Mouse (Mus musculus) hindbrain, embryonic 15.5 days (tissue): ENCODE data around the gene BC048403. TPM values are rescaled to one million over a fixed set of nuclear protein-coding genes. Genes with fewer than 3 reads are reported as not detected.

Experiments
- ATAC-seq: fragments of 200-750 bp; cut with Nextera tagmentation; 2 replicates; pipeline ENCODE4 v1.8.0; 2017; ENCODE audit warnings: low read depth, moderate number of reproducible peaks, moderate TSS enrichment; ENCODE audit not compliant: low FRiP score
- H3K27ac ChIP-seq: fragments of 300-500 bp; sonication (generic); replicated peaks from 2 replicates; pipeline ENCODE4 v1.5.1; 2015; ENCODE audit warnings: mild to moderate bottlenecking, inconsistent platforms
- H3K27me3 ChIP-seq: fragments of 300-500 bp; sonication (generic); 2 replicates; pipeline ENCODE4 v1.6.1; 2015; ENCODE audit warnings: control low read depth, inconsistent platforms
- H3K36me3 ChIP-seq: fragments of 300-500 bp; sonication (generic); 2 replicates; pipeline ENCODE4 v1.6.1; 2015; ENCODE audit warnings: control low read depth, inconsistent platforms
- H3K4me1 ChIP-seq: fragments of 300-500 bp; sonication (generic); replicated peaks from 2 replicates; pipeline ENCODE4 v1.6.1; 2015; ENCODE audit warnings: control low read depth, inconsistent platforms
- H3K4me2 ChIP-seq: fragments of 300-500 bp; sonication (generic); 2 replicates; pipeline ENCODE4 v1.6.1; 2015; ENCODE audit warnings: moderate library complexity, mild to moderate bottlenecking, inconsistent platforms
- H3K4me3 ChIP-seq: fragments of 300-500 bp; sonication (generic); 2 replicates; pipeline ENCODE4 v1.5.1; 2015; ENCODE audit warnings: mild to moderate bottlenecking, inconsistent platforms
- H3K9ac ChIP-seq: fragments of 300-500 bp; sonication (generic); 2 replicates; pipeline ENCODE4 v1.6.1; 2015; ENCODE audit warnings: inconsistent platforms
- H3K9me3 ChIP-seq: fragments of 300-500 bp; sonication (generic); 2 replicates; pipeline ENCODE4 v1.6.1; 2016; ENCODE audit warnings: control low read depth, inconsistent platforms
- WGBS: fragments of 180-500 bp; shearing (Covaris S2); methylation state at CpG from one replicate; pipeline ENCODE4 v1.1.7; 2015; 5-methylcytosine and 5-hydroxymethylcytosine counted together
- polyA plus RNA-seq: library from polyadenylated mRNA; unstranded; fragments of >200 nt; fragmentation: Nextera tagmentation; extraction: Ambion mirVana; gene quantifications from 2 replicates; pipeline ENCODE4 v1.2.1, GENCODE M21; 2015

Gene BC048403
- polyA plus RNA-seq = 2.3 and 2.5 TPM in 2 replicates

DNA sequence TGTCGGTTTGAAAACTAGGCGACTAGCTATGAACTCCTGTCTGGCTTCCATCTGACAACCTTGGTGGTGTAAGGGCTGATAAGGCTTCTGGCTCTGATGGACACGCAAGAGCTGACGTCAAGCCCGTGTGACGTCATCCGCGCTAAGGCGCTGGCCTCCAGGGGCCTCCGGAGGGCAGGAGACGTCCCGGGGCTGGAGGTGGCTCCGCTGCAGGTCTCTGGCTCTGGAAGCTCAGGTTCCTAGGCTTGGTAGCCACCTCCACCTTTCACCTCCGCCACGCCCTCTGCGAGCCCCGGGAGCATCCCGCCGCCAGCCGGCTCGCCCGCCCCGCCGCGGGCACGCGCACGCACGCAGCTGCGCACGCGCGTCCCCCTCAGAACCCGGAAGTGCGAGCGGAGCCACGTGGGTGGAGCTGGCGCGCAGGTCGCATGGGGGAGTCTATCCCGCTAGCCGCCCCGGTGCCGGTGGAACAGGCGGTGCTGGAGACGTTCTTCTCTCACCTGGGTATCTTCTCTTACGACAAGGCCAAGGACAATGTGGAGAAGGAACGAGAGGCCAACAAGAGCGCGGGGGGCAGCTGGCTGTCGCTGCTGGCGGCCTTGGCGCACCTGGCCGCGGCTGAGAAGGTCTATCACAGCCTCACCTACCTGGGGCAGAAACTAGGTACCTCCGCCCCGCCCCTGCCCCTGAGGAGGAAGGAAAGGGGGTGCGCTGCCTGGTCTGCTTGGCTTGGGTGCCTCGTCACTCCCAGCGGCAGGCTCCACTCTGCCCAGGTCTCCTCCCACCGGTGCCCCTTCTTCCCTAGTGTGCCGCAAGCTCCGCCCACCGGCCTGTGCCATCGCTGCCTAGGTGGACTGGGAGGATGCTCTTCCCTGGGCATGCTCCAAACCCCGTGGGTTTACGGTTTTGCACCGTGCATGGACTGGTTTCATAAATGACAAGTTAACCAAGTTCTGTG lies at the start of gene BC048403:
TSS of gene BC048403 (plus strand) at position 390 of the 958 bp plus-strand sequence.
- no peaks in the 10 kb centered on the region for H3K9me3 ChIP-seq
- WGBS = under 1% methylated on average over 58 of the region's 68 CpGs
- peak; percentile 92 for ATAC-seq
- no peaks in the 10 kb centered on the region for H3K36me3 ChIP-seq
- no peaks in the 10 kb centered on the region for H3K27me3 ChIP-seq
- peak within 1 kb of the TSS; percentile 82 for H3K4me3 ChIP-seq
- peak within 1 kb of the TSS; percentile 56 for H3K9ac ChIP-seq
- H3K4me1 ChIP-seq = peaks cover 8% of the 10 kb centered on the region
- peak within 1 kb of the TSS; percentile 95 for H3K4me2 ChIP-seq
- peak within 1 kb of the TSS; percentile 82 for H3K27ac ChIP-seq

DNA sequence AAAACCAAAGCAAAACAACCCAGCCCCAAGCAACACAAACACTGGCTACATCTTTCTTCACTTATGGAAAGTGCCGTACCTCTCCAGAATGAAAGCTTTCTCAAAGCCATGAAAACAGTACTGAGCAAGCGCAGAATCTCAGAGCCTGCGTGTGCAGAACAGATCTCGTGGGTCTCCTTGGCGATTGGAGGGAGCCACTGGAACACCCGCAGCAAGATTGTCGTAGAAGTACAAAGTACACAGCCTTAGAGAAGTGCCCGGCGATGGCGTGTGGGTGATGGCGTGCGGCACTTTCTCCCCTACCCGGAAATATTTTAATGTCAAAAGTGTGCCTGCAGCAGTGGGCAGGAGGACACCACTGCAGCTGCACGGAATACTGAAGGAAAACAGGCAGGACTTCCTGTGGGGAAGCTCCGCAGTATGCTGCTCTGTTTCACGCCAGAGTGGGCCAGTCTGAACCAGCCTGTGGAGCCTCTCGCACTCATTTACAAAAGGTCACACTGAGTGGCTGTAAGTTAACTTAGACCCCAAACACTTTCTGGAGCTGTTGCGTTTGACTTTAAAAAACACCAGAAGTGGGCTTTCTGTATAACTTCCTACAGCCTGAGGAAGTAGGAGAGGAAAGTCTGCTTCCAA lies 46.7 kb upstream of the BC048403 start:
- ATAC-seq = no peak
- Histone ChIP-seq H3K27ac (no peak overlapping the region), H3K4me2 (peak overlapping the region; percentile 35), H3K4me3 (no peak overlapping the region), H3K27me3 (no peaks in the 10 kb centered on the region), H3K36me3 (no peaks in the 10 kb centered on the region), H3K4me1 (no peaks in the 10 kb centered on the region), H3K9me3 (no peaks in the 10 kb centered on the region), H3K9ac (no peak overlapping the region)
- WGBS = 48% methylated on average over 18 of the region's 18 CpGs

DNA sequence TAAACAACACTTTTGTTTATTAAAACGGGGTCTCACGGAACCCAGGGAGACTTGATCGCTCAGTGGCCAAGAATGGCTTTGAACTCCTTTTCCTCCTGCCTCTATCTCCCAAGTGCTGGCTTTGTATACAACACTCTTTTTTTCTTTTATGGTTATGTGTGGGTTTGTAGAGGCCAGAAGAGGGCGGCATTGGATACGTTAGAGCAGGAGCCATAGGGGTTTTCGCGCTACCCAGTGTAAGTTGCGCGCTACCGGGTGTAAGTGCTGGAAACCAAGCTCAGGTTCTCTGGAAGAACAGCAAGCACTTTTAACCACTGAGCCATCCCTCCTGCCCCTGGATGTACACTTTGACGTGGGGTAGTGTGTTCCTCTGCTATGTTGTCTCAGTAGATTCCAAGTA lies 45.2 kb upstream of the BC048403 start:
- no peak overlapping the region for H3K27ac ChIP-seq
- no peaks in the 10 kb centered on the region for H3K36me3 ChIP-seq
- no peak for ATAC-seq
- H3K27me3 ChIP-seq = no peaks in the 10 kb centered on the region
- WGBS = 83% methylated on average over 11 of the region's 11 CpGs
- no peaks in the 10 kb centered on the region for H3K9me3 ChIP-seq
- H3K9ac ChIP-seq = no peak overlapping the region
- no peak overlapping the region for H3K4me2 ChIP-seq
- H3K4me1 ChIP-seq = no peaks in the 10 kb centered on the region
- no peak overlapping the region for H3K4me3 ChIP-seq

DNA sequence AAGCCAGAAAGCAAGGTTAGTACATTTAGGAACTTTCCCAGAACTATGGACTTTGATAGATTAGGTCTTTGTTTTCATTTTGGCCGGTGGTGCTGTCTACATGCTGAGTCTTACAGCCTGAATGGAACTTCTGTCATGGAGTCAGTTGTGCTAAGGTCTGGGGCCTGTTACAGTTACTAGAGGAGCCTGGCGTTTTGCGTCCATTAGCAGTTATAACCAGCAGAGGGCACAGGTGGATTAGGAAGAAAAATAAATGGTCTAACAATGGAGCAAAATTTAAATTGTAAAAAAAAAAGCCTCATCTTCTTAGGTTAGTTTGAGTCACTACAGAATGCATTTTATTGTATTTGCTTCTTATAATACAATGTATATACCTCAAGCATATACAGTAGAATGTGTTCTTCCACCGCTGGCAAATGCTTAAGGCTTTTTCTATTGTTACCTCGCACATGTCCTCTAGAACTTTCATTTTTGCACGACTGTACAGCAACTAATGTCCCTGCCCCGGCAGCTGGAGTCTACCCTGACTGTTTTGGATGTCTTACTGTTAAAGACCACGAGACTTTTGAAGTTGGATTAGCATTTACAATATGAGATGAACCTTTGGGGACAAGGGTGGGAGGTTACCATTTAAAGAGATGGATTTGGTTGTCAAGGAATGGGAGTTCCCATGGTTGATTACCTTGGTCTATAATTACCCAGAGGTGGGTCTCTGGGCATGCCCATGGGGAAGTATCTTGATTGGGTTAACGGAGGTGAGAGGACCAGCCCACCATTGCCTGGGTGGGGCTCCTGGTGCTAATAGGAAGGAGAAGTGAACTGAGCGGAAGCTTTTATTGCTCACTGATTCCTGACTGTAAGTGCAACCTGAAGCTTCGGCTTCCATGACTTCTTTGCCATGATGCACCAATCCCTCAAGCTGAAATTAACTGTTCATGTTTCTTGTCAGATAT lies 38.2 kb upstream of the BC048403 start:
- no peak overlapping the region for H3K27ac ChIP-seq
- H3K4me2 ChIP-seq = no peak overlapping the region
- no peak overlapping the region for H3K9ac ChIP-seq
- WGBS = 62% methylated on average over 11 of the region's 11 CpGs
- H3K4me3 ChIP-seq = no peak overlapping the region
- H3K36me3 ChIP-seq = no peaks in the 10 kb centered on the region
- no peaks in the 10 kb centered on the region for H3K4me1 ChIP-seq
- ATAC-seq = no peak
- H3K27me3 ChIP-seq = no peaks in the 10 kb centered on the region
- H3K9me3 ChIP-seq = no peaks in the 10 kb centered on the region

DNA sequence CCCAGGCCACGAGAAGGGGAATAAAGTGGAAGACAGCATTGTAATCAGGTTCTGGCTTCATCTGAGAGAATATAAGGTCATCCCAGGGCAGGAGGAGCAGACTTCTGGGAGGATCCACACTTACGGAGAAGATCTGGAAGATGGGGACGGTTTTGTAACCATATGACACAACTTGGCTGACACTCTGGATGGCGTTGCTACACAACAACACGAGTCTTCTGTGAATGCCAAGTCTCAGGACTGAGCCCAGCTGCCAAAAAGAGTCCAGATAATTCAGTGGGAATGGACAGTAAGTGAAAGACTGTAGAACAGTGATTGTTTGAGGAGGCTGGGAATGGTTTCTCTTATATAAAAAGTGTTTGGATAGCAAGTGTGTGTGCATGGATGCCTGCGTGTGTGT lies 36.1 kb upstream of the BC048403 start:
- no peak overlapping the region for H3K27ac ChIP-seq
- 74% methylated on average over 6 of the region's 6 CpGs for WGBS
- no peaks in the 10 kb centered on the region for H3K9me3 ChIP-seq
- no peak overlapping the region for H3K4me3 ChIP-seq
- ATAC-seq = no peak
- H3K9ac ChIP-seq = no peak overlapping the region
- H3K4me2 ChIP-seq = no peak overlapping the region
- H3K4me1 ChIP-seq = no peaks in the 10 kb centered on the region
- H3K36me3 ChIP-seq = no peaks in the 10 kb centered on the region
- H3K27me3 ChIP-seq = no peaks in the 10 kb centered on the region

DNA sequence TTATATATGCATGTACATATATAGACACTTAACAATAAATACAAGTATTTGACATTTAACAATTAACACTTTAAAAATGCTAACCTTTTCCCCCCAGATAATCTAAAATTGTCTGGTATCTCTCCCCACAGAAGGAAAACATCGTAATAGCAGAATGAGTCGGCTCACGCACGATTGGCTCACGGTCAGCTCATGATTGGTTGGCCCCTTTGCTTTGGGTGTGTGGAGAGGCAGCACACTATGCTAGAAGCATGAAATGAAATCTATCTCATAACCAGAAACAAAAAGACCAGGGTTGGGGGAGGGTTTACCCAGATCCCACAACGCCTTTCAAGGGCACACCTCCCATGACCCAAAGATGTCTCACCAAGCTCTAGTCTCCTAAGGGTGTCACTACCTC lies 34.9 kb upstream of the BC048403 start:
- Histone ChIP-seq H3K36me3 (no peaks in the 10 kb centered on the region), H3K9ac (no peak overlapping the region), H3K4me1 (no peaks in the 10 kb centered on the region), H3K27ac (no peak overlapping the region), H3K27me3 (no peaks in the 10 kb centered on the region), H3K4me2 (no peak overlapping the region), H3K9me3 (no peaks in the 10 kb centered on the region), H3K4me3 (no peak overlapping the region)
- WGBS = 88% methylated on average over 6 of the region's 6 CpGs
- ATAC-seq = no peak

DNA sequence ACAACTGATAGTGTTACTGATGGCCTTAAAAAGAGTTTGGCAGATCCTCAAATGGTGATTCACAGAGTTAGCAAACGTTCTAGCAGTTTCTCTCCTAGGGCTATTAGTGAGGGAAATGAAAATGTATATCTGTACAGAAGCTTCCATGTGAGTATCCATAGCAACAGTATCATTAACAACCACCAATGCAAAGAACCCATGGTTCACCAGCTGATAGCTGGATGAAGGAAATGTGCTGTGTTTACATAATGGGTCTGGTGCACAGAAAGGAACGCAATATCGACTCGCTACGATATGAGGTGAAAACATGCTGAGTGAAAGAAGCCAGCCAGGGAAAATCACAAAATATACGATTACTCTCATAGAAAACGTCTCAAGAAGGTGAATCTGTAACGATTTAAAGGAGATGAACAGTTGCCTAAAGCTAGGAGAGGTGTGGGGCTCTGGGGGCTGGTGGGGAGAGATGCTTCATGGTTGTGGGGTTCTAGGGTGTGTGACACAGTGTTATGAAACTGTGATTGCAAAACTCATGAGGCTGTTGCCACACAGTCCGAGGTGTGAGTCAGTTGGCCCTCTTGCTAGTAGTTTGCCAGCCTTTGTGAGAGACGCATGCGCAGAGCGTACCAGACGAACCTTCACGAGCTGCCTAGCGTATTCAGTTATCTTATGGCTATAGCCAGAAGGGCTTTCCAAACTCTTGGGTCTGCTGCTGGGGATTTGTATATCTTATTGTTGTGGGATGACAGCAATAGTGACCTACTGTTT lies 34.2 kb upstream of the BC048403 start:
- no peak overlapping the region for H3K4me2 ChIP-seq
- H3K9ac ChIP-seq = no peak overlapping the region
- H3K27ac ChIP-seq = no peak overlapping the region
- no peaks in the 10 kb centered on the region for H3K9me3 ChIP-seq
- no peak for ATAC-seq
- WGBS = 88% methylated on average over 15 of the region's 15 CpGs
- no peak overlapping the region for H3K4me3 ChIP-seq
- no peaks in the 10 kb centered on the region for H3K4me1 ChIP-seq
- no peaks in the 10 kb centered on the region for H3K27me3 ChIP-seq
- H3K36me3 ChIP-seq = no peaks in the 10 kb centered on the region

DNA sequence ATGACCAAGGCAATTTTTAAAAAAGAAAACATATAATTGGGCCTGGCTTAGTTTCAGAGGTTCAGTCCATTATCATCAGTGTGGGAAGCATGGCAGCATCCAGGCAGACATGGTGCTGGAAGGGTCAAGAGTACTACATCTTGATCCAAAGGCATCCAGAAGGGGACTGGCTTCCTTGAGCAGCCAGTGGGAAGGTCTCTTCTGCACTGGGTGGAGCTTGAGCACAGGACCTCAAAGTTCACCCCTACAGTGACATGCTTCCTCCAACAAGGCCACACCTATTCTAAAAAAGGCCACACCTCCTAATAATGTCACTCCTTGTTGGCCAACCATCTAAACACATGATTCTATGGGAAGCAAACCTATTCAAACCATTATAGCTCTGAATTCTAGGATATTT lies 22.9 kb upstream of the BC048403 start:
- Histone ChIP-seq H3K4me2 (no peak overlapping the region), H3K27me3 (no peaks in the 10 kb centered on the region), H3K9ac (no peak overlapping the region), H3K27ac (no peak overlapping the region), H3K36me3 (no peaks in the 10 kb centered on the region), H3K4me1 (no peaks in the 10 kb centered on the region), H3K9me3 (no peaks in the 10 kb centered on the region), H3K4me3 (no peak overlapping the region)
- ATAC-seq = no peak

DNA sequence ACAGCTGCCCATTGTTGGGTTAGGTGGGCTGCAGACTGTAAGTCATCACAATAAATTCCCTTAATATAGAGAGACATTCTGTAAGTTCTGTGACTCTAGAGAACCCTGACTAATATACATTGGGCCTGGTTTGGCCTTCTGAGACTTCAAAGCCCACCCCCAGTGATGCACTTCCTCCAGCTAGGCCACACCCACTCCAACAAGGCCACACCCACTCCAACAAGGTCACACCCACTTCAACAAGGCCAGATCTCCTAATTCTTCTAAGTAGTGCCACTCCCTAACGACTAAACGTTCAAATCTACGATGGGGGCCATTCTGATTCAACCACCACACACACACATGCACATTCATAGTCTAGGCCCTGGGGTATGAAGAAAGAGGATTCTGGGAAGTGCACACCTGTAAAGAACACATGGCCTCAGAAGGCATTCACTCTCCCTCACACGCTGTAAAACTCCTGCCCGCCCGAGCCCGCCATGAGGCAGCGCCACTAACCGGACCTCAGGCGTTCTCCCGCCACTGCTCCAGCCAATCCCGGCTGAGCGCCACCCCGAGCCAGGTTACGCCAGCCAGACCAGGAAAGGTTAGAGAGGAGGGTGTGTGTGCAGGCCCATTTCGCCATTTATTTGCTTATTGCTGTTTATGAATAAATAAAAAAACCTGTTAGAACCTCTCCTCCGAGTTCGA lies 20.7 kb upstream of the BC048403 start:
- Histone ChIP-seq H3K27me3 (no peaks in the 10 kb centered on the region), H3K9me3 (no peaks in the 10 kb centered on the region), H3K27ac (no peak overlapping the region), H3K4me1 (no peaks in the 10 kb centered on the region), H3K4me2 (no peak overlapping the region), H3K4me3 (no peak overlapping the region), H3K9ac (no peak overlapping the region), H3K36me3 (no peaks in the 10 kb centered on the region)
- WGBS = 94% methylated on average over 18 of the region's 18 CpGs
- no peak for ATAC-seq

DNA sequence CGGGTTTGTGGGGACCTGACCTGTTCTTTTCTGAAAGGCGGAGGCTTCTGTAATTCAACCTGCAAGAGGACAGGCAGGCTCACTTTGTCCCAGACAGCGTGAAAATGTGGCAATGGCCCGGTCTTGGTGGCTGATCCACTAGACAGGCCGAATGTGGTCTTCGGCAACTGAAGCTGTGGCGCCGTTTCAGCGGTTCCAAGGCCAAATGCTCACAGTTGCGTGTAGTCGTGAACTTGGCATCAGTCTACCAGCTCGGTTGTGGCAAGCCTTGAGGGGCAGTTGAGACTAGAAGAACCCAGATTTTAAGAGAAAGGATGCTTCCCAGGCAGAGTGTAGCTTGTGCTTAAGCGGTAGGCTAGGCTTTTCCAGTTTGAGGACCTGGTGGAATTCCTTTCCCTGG lies 19.0 kb upstream of the BC048403 start:
- no peak overlapping the region for H3K9ac ChIP-seq
- H3K36me3 ChIP-seq = no peaks in the 10 kb centered on the region
- H3K4me1 ChIP-seq = no peaks in the 10 kb centered on the region
- no peak overlapping the region for H3K27ac ChIP-seq
- WGBS = 97% methylated on average over 13 of the region's 13 CpGs
- no peak overlapping the region for H3K4me3 ChIP-seq
- no peak overlapping the region for H3K4me2 ChIP-seq
- no peaks in the 10 kb centered on the region for H3K9me3 ChIP-seq
- H3K27me3 ChIP-seq = no peaks in the 10 kb centered on the region
- ATAC-seq = no peak

DNA sequence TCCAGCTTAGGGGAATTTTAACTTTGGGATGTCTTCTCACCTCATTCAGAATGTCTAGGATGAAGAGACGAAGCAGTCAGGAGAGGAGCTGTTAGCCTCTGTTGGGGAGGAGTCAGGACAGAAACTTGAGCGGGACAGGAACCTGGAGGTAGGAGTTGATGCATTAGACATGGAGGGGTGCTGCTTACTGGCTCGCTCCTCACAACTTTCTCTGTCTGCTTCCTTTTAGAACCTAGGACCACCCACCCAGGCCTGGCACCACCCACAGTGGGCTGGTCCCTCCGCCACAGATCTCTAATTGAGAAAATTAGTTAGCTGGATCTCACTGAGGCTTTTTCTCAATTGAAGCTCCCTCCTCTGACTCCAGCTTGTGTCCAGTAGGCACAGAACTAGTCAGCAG lies 13.2 kb upstream of the BC048403 start:
- no peak overlapping the region for H3K4me3 ChIP-seq
- no peaks in the 10 kb centered on the region for H3K36me3 ChIP-seq
- 80% methylated on average over 4 of the region's 4 CpGs for WGBS
- no peak overlapping the region for H3K4me2 ChIP-seq
- no peaks in the 10 kb centered on the region for H3K9me3 ChIP-seq
- H3K9ac ChIP-seq = no peak overlapping the region
- H3K4me1 ChIP-seq = no peaks in the 10 kb centered on the region
- no peaks in the 10 kb centered on the region for H3K27me3 ChIP-seq
- no peak for ATAC-seq
- no peak overlapping the region for H3K27ac ChIP-seq
